Mouse (Mus musculus) limb, embryonic 15.5 days (tissue): Measurements from ENCODE around the gene Pebp1. TPM values are rescaled to one million over a fixed set of nuclear protein-coding genes. Genes with fewer than 3 reads are reported as not detected.

Source experiments
- ATAC-seq: fragments of 200-750 bp; cut with Nextera tagmentation; 2 replicates; pipeline ENCODE4 v1.8.0; 2017; ENCODE audit warnings: low read depth, moderate TSS enrichment; ENCODE audit not compliant: insufficient number of reproducible peaks, low FRiP score, low TSS enrichment
- H3K27ac ChIP-seq: fragments of 300-500 bp; sonication (generic); 2 replicates; pipeline ENCODE4 v1.5.1; 2015; ENCODE audit warnings: moderate library complexity, mild to moderate bottlenecking, inconsistent platforms
- H3K27me3 ChIP-seq: fragments of 300-500 bp; sonication (generic); 2 replicates; pipeline ENCODE4 v1.6.1; 2015; ENCODE audit warnings: inconsistent platforms
- H3K36me3 ChIP-seq: fragments of 300-500 bp; sonication (generic); 2 replicates; pipeline ENCODE4 v1.6.1; 2015; ENCODE audit warnings: inconsistent platforms
- H3K4me1 ChIP-seq: fragments of 300-500 bp; sonication (generic); 2 replicates; pipeline ENCODE4 v1.6.1; 2015; ENCODE audit warnings: inconsistent platforms
- H3K4me2 ChIP-seq: fragments of 300-500 bp; sonication (generic); 2 replicates; pipeline ENCODE4 v1.6.1; 2015; ENCODE audit warnings: mild to moderate bottlenecking, inconsistent platforms
- H3K4me3 ChIP-seq: fragments of 300-500 bp; sonication (generic); 2 replicates; pipeline ENCODE4 v1.5.1; 2015; ENCODE audit warnings: mild to moderate bottlenecking, inconsistent platforms
- H3K9ac ChIP-seq: fragments of 300-500 bp; sonication (generic); 2 replicates; pipeline ENCODE4 v1.6.1; 2015; ENCODE audit warnings: inconsistent platforms
- H3K9me3 ChIP-seq: fragments of 300-500 bp; sonication (generic); 2 replicates; pipeline ENCODE4 v1.6.1; 2016; ENCODE audit warnings: inconsistent platforms
- WGBS: fragments of 180-500 bp; shearing (Covaris S2); methylation state at CpG from one replicate; pipeline ENCODE4 v1.1.7; 2015; 5-methylcytosine and 5-hydroxymethylcytosine counted together
- polyA plus RNA-seq: library from polyadenylated mRNA; unstranded; fragments of >200 nt; fragmentation: Nextera tagmentation; extraction: Ambion mirVana; gene quantifications from 2 replicates; pipeline ENCODE4 v1.2.1, GENCODE M21; 2015

Pebp1 gene
- polyA plus RNA-seq, 1 experiment from 2014 or later: 645 TPM

- 57% methylated on average over 4 of the region's 4 CpGs for WGBS
- Histone ChIP-seq H3K4me3 (no peak overlapping the region), H3K36me3 (0 out of 2 replicates have a peak, but pooled peaks cover 1% of the 10 kb centered on the region), H3K4me2 (no peak overlapping the region), H3K27me3 (peaks cover 14% of the 10 kb centered on the region; the same call in 1 of the 2 replicates), H3K9ac (no peak overlapping the region), H3K9me3 (no peaks in the 10 kb centered on the region), H3K4me1 (peaks cover 18% of the 10 kb centered on the region; the same call in 1 of the 2 replicates), H3K27ac (no peak overlapping the region)
- no peak for ATAC-seq
Observed at GRCm38 (mm10) chr5:117239106-117239505, 48.3 kb downstream of the Pebp1 start.

GRCm38 (mm10) chr5:117236540-117236939 lies 50.9 kb downstream of the Pebp1 start:
- no peaks in the 10 kb centered on the region for H3K9me3 ChIP-seq
- 0 out of 2 replicates have a peak, but pooled peaks cover 2% of the 10 kb centered on the region for H3K27me3 ChIP-seq
- H3K4me1 ChIP-seq: 0 out of 2 replicates have a peak, but pooled peaks cover 12% of the 10 kb centered on the region
- 74% methylated on average over 5 of the region's 5 CpGs for WGBS
- no peak overlapping the region for H3K27ac ChIP-seq
- no peak overlapping the region for H3K4me2 ChIP-seq
- no peak overlapping the region for H3K4me3 ChIP-seq
- no peaks in the 10 kb centered on the region for H3K36me3 ChIP-seq
- no peak overlapping the region for H3K9ac ChIP-seq
- no peak for ATAC-seq

Other genes starting within 250 kb of the Pebp1 start
- gene Suds3, start 171.5 kb downstream of the Pebp1 start, polyA plus RNA-seq: 58.3 and 68.8 TPM in 2 replicates
- gene Taok3, start 167.5 kb downstream of the Pebp1 start, polyA plus RNA-seq: 18.4 and 20.5 TPM in 2 replicates
- gene Vsig10, start 31.5 kb upstream of the Pebp1 start, polyA plus RNA-seq: 10.2 and 11.7 TPM in 2 replicates
- gene Wsb2, start 69.7 kb upstream of the Pebp1 start, polyA plus RNA-seq: 66.9 and 74.6 TPM in 2 replicates
- gene Rfc5, start 101.4 kb upstream of the Pebp1 start, polyA plus RNA-seq: 64.7 and 67.2 TPM in 2 replicates
- gene Ksr2, start 126.4 kb upstream of the Pebp1 start, polyA plus RNA-seq: 0.12 and 0.17 TPM in 2 replicates